Mouse (Mus musculus) megakaryocyte, embryonic 14.5 days (primary cell): ENCODE measurements around the gene Pigyl.

Experiments used
- FLI1 ChIP-seq: IDR thresholded peaks from 2 replicates; pipeline ENCODE4 v1.6.1; 2012; ENCODE audit warnings: low read length, inconsistent platforms, mixed read lengths
- GATA1 ChIP-seq: IDR thresholded peaks from 3 replicates; pipeline ENCODE4 v1.6.1; 2012; ENCODE audit warnings: mixed read lengths, low read length, inconsistent platforms, borderline replicate concordance

DNA sequence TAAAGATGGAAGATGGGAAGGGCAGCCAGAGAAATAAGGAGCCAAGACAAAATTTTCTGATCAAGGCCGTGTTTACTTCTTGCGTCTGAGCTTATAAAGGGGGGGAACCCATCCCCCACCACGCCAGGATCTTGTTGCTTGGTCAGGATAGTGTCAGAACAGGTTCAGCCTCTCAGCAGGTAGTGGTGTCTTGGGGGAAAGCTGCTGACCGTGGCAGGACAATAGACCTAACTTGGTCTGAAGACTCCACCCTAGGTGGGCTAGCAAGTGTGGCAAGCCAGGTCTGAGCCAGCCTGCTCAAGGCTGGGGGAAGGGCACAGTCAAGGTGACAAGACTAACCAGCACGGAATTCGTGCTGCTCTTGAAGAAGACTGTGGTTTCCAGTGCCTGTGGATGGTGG, 4.7 kb downstream of the Pigyl start:
- TF ChIP-seq GATA1 (no peak), FLI1 (no peak)
